Mouse (Mus musculus): ENCODE measurements around the gene Klhl30.

GRCm38 (mm10) chr1:91370055-91370454, 19.2 kb downstream of the Klhl30 start:
- TF ChIP-seq CTCF (IDR thresholded peaks at IDR 0.05; ENCODE audit: low read depth) (no peak), EP300 (IDR thresholded peaks at IDR 0.05; ENCODE audit: low read depth) (no peak)

Measured in liver, postnatal 0 days (tissue).